Mouse (Mus musculus): ENCODE results near the gene Fam78a. TPM values are rescaled to one million over a fixed set of nuclear protein-coding genes. Genes with fewer than 3 reads are reported as not detected.

Gene Fam78a
- polyA plus RNA-seq, 1 experiment from 2014 or later = 0.62 TPM

- Histone ChIP-seq H3K9me3 (no peaks in the 10 kb centered on the region), H3K27me3 (no peaks in the 10 kb centered on the region), H3K27ac (replicated peaks) (no peak overlapping the region), H3K36me3 (no peaks in the 10 kb centered on the region), H3K4me3 (no peak overlapping the region), H3K9ac (no peak overlapping the region), H3K4me2 (no peak overlapping the region), H3K4me1 (replicated peaks) (no peaks in the 10 kb centered on the region)
- ATAC-seq (ENCODE audit: low FRiP score, low read depth) = no peak
- 86% methylated on average over 20 of the region's 20 CpGs for WGBS
These were observed 35.4 kb upstream of the Fam78a start for GRCm38 (mm10) chr2:32119802-32120750.

- H3K4me3 ChIP-seq = no peak overlapping the region
- H3K9me3 ChIP-seq = no peaks in the 10 kb centered on the region
- H3K4me2 ChIP-seq = no peak overlapping the region
- 93% methylated on average over 4 of the region's 4 CpGs for WGBS
- no peak overlapping the region for H3K9ac ChIP-seq
- 0 out of 2 replicates have a peak, but pooled peaks cover 3% of the 10 kb centered on the region for H3K36me3 ChIP-seq
- no peaks in the 10 kb centered on the region for H3K4me1 ChIP-seq (replicated peaks)
- H3K27me3 ChIP-seq = no peaks in the 10 kb centered on the region
- ATAC-seq (ENCODE audit: low FRiP score, low read depth) = no peak
- no peak overlapping the region for H3K27ac ChIP-seq (replicated peaks)
These were observed 31.2 kb upstream of the Fam78a start for GRCm38 (mm10) chr2:32115851-32116268.

- Histone ChIP-seq H3K4me1 (replicated peaks) (no peaks in the 10 kb centered on the region), H3K9me3 (no peaks in the 10 kb centered on the region), H3K36me3 (peaks cover 16% of the 10 kb centered on the region; the same call in 1 of the 2 replicates), H3K4me3 (no peak overlapping the region), H3K4me2 (no peak overlapping the region), H3K9ac (no peak overlapping the region), H3K27ac (replicated peaks) (no peak overlapping the region), H3K27me3 (no peaks in the 10 kb centered on the region)
- no peak for ATAC-seq (ENCODE audit: low FRiP score, low read depth)
- 84% methylated on average over 2 of the region's 2 CpGs for WGBS
These were observed 27.9 kb upstream of the Fam78a start for GRCm38 (mm10) chr2:32112548-32112947.

GRCm38 (mm10) chr2:32111268-32111667, 26.6 kb upstream of the Fam78a start:
- Histone ChIP-seq H3K9me3 (no peaks in the 10 kb centered on the region), H3K4me1 (replicated peaks) (no peaks in the 10 kb centered on the region), H3K4me3 (no peak overlapping the region), H3K27me3 (no peaks in the 10 kb centered on the region), H3K27ac (replicated peaks) (no peak overlapping the region), H3K4me2 (no peak overlapping the region), H3K36me3 (peaks cover 16% of the 10 kb centered on the region; the same call in 1 of the 2 replicates), H3K9ac (no peak overlapping the region)
- no peak for ATAC-seq (ENCODE audit: low FRiP score, low read depth)
- WGBS = 95% methylated on average over 1 of the region's 1 CpGs

GRCm38 (mm10) chr2:32105930-32106329, 21.3 kb upstream of the Fam78a start:
- H3K4me1 ChIP-seq (replicated peaks) = peaks cover 7% of the 10 kb centered on the region; the same call in 1 of the 2 replicates
- WGBS = 91% methylated on average over 7 of the region's 7 CpGs
- H3K4me2 ChIP-seq = no peak overlapping the region
- H3K36me3 ChIP-seq = peaks cover 12% of the 10 kb centered on the region; the same call in 1 of the 2 replicates
- no peak overlapping the region for H3K27ac ChIP-seq (replicated peaks)
- no peaks in the 10 kb centered on the region for H3K9me3 ChIP-seq
- H3K9ac ChIP-seq = no peak overlapping the region
- no peak overlapping the region for H3K4me3 ChIP-seq
- H3K27me3 ChIP-seq = no peaks in the 10 kb centered on the region
- ATAC-seq (ENCODE audit: low FRiP score, low read depth) = no peak

GRCm38 (mm10) chr2:32105117-32105913, 20.7 kb upstream of the Fam78a start:
- Histone ChIP-seq H3K36me3 (peaks cover 18% of the 10 kb centered on the region), H3K9ac (no peak overlapping the region), H3K4me3 (no peak overlapping the region), H3K27ac (replicated peaks) (no peak overlapping the region), H3K9me3 (no peaks in the 10 kb centered on the region), H3K4me1 (replicated peaks) (peaks cover 7% of the 10 kb centered on the region; the same call in 1 of the 2 replicates), H3K4me2 (no peak overlapping the region), H3K27me3 (no peaks in the 10 kb centered on the region)
- 48% methylated on average over 16 of the region's 16 CpGs for WGBS
- peak; percentile 34; the same call in 1 of the 2 replicates for ATAC-seq (ENCODE audit: low FRiP score, low read depth)

GRCm38 (mm10) chr2:32104122-32104521, 19.5 kb upstream of the Fam78a start:
- no peak overlapping the region for H3K4me3 ChIP-seq
- ATAC-seq (ENCODE audit: low FRiP score, low read depth) = no peak
- 80% methylated on average over 7 of the region's 7 CpGs for WGBS
- H3K27me3 ChIP-seq = no peaks in the 10 kb centered on the region
- H3K27ac ChIP-seq (replicated peaks) = no peak overlapping the region
- H3K36me3 ChIP-seq = peaks cover 21% of the 10 kb centered on the region
- no peaks in the 10 kb centered on the region for H3K9me3 ChIP-seq
- H3K4me2 ChIP-seq = no peak overlapping the region
- H3K9ac ChIP-seq = no peak overlapping the region
- peaks cover 7% of the 10 kb centered on the region; the same call in 1 of the 2 replicates for H3K4me1 ChIP-seq (replicated peaks)

GRCm38 (mm10) chr2:32103557-32103956, 18.9 kb upstream of the Fam78a start:
- H3K4me2 ChIP-seq = no peak overlapping the region
- no peaks in the 10 kb centered on the region for H3K27me3 ChIP-seq
- H3K9me3 ChIP-seq = no peaks in the 10 kb centered on the region
- H3K27ac ChIP-seq (replicated peaks) = no peak overlapping the region
- no peak overlapping the region for H3K4me3 ChIP-seq
- 78% methylated on average over 7 of the region's 7 CpGs for WGBS
- peaks cover 7% of the 10 kb centered on the region; the same call in 1 of the 2 replicates for H3K4me1 ChIP-seq (replicated peaks)
- peaks cover 21% of the 10 kb centered on the region for H3K36me3 ChIP-seq
- H3K9ac ChIP-seq = no peak overlapping the region
- ATAC-seq (ENCODE audit: low FRiP score, low read depth) = no peak

- WGBS = 62% methylated on average over 5 of the region's 5 CpGs
- ATAC-seq (ENCODE audit: low FRiP score, low read depth) = no peak
- H3K4me1 ChIP-seq (replicated peaks) = peaks cover 10% of the 10 kb centered on the region
- no peak overlapping the region for H3K4me2 ChIP-seq
- no peaks in the 10 kb centered on the region for H3K9me3 ChIP-seq
- H3K27ac ChIP-seq (replicated peaks) = no peak overlapping the region
- H3K27me3 ChIP-seq = no peaks in the 10 kb centered on the region
- no peak overlapping the region for H3K9ac ChIP-seq
- H3K36me3 ChIP-seq = peaks cover 18% of the 10 kb centered on the region
- H3K4me3 ChIP-seq = no peak overlapping the region
These were observed 18.3 kb upstream of the Fam78a start for GRCm38 (mm10) chr2:32102944-32103343.

- 78% methylated on average over 10 of the region's 10 CpGs for WGBS
- Histone ChIP-seq H3K9me3 (no peaks in the 10 kb centered on the region), H3K4me2 (peak overlapping the region; percentile 86), H3K36me3 (peaks cover 17% of the 10 kb centered on the region), H3K9ac (peak overlapping the region; percentile 73), H3K27ac (replicated peaks) (peak overlapping the region; percentile 82), H3K27me3 (0 out of 2 replicates have a peak, but pooled peaks cover 4% of the 10 kb centered on the region), H3K4me1 (replicated peaks) (peaks cover 26% of the 10 kb centered on the region), H3K4me3 (peak overlapping the region; percentile 62)
- peak; percentile 40 for ATAC-seq (ENCODE audit: low FRiP score, low read depth)
These were observed 11.4 kb upstream of the Fam78a start for GRCm38 (mm10) chr2:32096122-32096420.

- ATAC-seq (ENCODE audit: low FRiP score, low read depth) = peak; percentile 95
- peaks cover 26% of the 10 kb centered on the region for H3K4me1 ChIP-seq (replicated peaks)
- H3K36me3 ChIP-seq = peaks cover 13% of the 10 kb centered on the region
- H3K9ac ChIP-seq = peak within 1 kb of the TSS; percentile 73
- H3K27ac ChIP-seq (replicated peaks) = peak within 1 kb of the TSS; percentile 82
- no peaks in the 10 kb centered on the region for H3K9me3 ChIP-seq
- H3K4me3 ChIP-seq = peak within 1 kb of the TSS; percentile 62
- 0 out of 2 replicates have a peak, but pooled peaks cover 4% of the 10 kb centered on the region for H3K27me3 ChIP-seq
- H3K4me2 ChIP-seq = peak within 1 kb of the TSS; percentile 86
- WGBS = 24% methylated on average over 22 of the region's 22 CpGs
These were observed 10.9 kb upstream of the Fam78a start, which contains the start of gene Plpp7 for GRCm38 (mm10) chr2:32095351-32096121. Plpp7 (plus strand) TSS chr2:32095528.
